Mouse (Mus musculus): ENCODE measurements around the gene Fam204a. TPM values are rescaled to one million over a fixed set of nuclear protein-coding genes. Genes with fewer than 3 reads are reported as not detected.

Gene Fam204a
- polyA plus RNA-seq, 1 experiment from 2014 or later, result 64.6 TPM

- no peak for ATAC-seq (ENCODE audit: insufficient number of reproducible peaks, insufficient read depth, low FRiP score, low TSS enrichment, low read depth)
These were observed 65.8 kb downstream of the Fam204a start for GRCm38 (mm10) chr19:60160611-60161274.

GRCm38 (mm10) chr19:60159827-60160226 lies 66.7 kb downstream of the Fam204a start:
- WGBS, result 16% methylated on average over 6 of the region's 6 CpGs
- H3K4me2 ChIP-seq, result no peak overlapping the region

More at GRCm38 (mm10) chr19:60160611-60161274, 65.8 kb downstream of the Fam204a start:
- Histone ChIP-seq H3K36me3 (no peaks in the 10 kb centered on the region), H3K27me3 (peaks cover 11% of the 10 kb centered on the region), H3K4me3 (no peak overlapping the region), H3K9me3 (no peaks in the 10 kb centered on the region), H3K9ac (no peak overlapping the region), H3K27ac (no peak overlapping the region), H3K4me2 (peak overlapping the region; percentile 44), H3K4me1 (0 out of 2 replicates have a peak, but pooled peaks cover 4% of the 10 kb centered on the region)
- 8% methylated on average over 20 of the region's 20 CpGs for WGBS

DNA sequence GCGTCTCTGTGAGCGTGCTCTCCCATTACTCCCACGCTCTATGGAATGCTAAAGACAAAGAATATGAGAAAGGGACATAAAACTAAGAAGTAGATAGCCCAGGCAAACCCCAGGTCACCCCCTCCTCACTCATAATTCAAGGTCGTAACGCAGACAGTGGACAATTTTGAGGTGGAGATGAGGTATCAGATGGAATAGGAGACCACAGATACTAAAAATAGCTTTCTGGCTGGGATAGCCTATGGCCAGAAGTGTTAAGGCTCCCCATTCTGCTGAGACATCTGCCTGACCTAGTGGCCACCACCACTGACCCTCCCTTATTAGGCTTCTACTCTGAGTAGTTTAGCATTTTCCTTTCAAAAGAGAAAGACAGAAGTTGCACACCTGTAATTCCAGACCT lies 71.2 kb downstream of the Fam204a start:
- H3K27me3 ChIP-seq, result peaks cover 28% of the 10 kb centered on the region
- H3K4me1 ChIP-seq, result 0 out of 2 replicates have a peak, but pooled peaks cover 4% of the 10 kb centered on the region
- no peaks in the 10 kb centered on the region for H3K9me3 ChIP-seq
- ATAC-seq (ENCODE audit: insufficient number of reproducible peaks, insufficient read depth, low FRiP score, low TSS enrichment, low read depth), result no peak
- 88% methylated on average over 5 of the region's 5 CpGs for WGBS
- H3K36me3 ChIP-seq, result no peaks in the 10 kb centered on the region
- H3K4me2 ChIP-seq, result no peak overlapping the region
- H3K4me3 ChIP-seq, result no peak overlapping the region
- no peak overlapping the region for H3K27ac ChIP-seq
- H3K9ac ChIP-seq, result no peak overlapping the region

More at GRCm38 (mm10) chr19:60159827-60160226, 66.7 kb downstream of the Fam204a start:
- H3K4me1 ChIP-seq, result 0 out of 2 replicates have a peak, but pooled peaks cover 4% of the 10 kb centered on the region
- H3K4me3 ChIP-seq, result no peak overlapping the region
- no peaks in the 10 kb centered on the region for H3K36me3 ChIP-seq
- H3K27ac ChIP-seq, result no peak overlapping the region
- ATAC-seq (ENCODE audit: insufficient number of reproducible peaks, insufficient read depth, low FRiP score, low TSS enrichment, low read depth), result no peak
- H3K9me3 ChIP-seq, result no peaks in the 10 kb centered on the region
- peaks cover 11% of the 10 kb centered on the region for H3K27me3 ChIP-seq
- H3K9ac ChIP-seq, result no peak overlapping the region

GRCm38 (mm10) chr19:60153096-60153495 lies 73.4 kb downstream of the Fam204a start:
- peaks cover 17% of the 10 kb centered on the region for H3K4me1 ChIP-seq
- ATAC-seq (ENCODE audit: insufficient number of reproducible peaks, insufficient read depth, low FRiP score, low TSS enrichment, low read depth), result no peak
- H3K36me3 ChIP-seq, result no peaks in the 10 kb centered on the region
- no peak overlapping the region for H3K4me3 ChIP-seq
- no peak overlapping the region for H3K27ac ChIP-seq
- no peak overlapping the region for H3K4me2 ChIP-seq
- H3K9me3 ChIP-seq, result no peaks in the 10 kb centered on the region
- peaks cover 38% of the 10 kb centered on the region for H3K27me3 ChIP-seq
- WGBS, result 84% methylated on average over 1 of the region's 1 CpGs
- no peak overlapping the region for H3K9ac ChIP-seq

GRCm38 (mm10) chr19:60150056-60150455 lies 76.4 kb downstream of the Fam204a start:
- Histone ChIP-seq H3K4me2 (no peak overlapping the region), H3K36me3 (no peaks in the 10 kb centered on the region), H3K9ac (no peak overlapping the region), H3K4me3 (no peak overlapping the region), H3K9me3 (no peaks in the 10 kb centered on the region), H3K4me1 (peaks cover 27% of the 10 kb centered on the region), H3K27me3 (peaks cover 67% of the 10 kb centered on the region), H3K27ac (no peak overlapping the region)
- WGBS, result 86% methylated on average over 3 of the region's 3 CpGs
- ATAC-seq (ENCODE audit: insufficient number of reproducible peaks, insufficient read depth, low FRiP score, low TSS enrichment, low read depth), result no peak

DNA sequence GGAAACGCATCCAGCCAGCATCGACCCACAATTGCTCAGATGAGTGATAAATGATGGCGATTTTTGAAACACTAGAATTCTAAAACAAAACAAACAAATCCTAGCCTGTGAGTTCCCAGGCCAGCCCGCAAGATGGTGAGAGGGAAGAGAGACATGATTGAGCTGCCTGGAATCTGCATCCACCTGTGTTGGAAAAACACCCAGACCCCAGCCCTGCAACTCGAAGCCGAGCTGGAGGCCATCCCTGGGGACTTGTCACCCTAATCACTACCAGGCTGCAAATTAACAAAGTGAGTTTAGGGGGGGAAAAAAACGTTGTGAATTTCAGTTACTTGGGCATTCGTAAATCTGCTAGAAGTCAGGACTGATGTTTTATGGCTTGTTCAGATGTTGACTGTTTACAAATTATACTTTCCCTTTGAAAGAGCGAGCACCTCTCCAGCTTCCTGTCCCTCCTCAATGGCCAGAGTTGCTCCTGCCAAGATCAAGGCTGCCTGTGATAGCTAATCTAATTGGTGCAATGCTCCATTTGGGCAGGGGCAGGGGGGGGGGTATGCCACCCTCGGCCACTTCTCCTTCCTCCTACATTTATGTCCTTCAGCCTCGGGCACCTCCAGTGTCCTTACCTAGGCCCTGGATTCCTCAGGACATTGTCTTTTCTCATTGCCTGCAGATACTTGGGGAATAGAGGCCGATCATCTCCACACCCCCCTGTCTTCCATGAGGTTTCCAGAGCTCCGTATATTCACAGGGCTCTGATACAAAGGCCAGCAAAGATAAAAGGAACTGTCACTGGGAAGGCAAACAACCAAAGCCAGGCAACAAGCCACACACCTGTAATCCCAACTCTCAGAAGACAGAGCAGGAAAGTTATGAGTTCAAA lies 77.2 kb downstream of the Fam204a start:
- no peak for ATAC-seq (ENCODE audit: insufficient number of reproducible peaks, insufficient read depth, low FRiP score, low TSS enrichment, low read depth)
- Histone ChIP-seq H3K4me2 (peak overlapping the region; percentile 36), H3K4me1 (peaks cover 27% of the 10 kb centered on the region)

More for the DNA sequence above, 77.2 kb downstream of the Fam204a start:
- H3K27ac ChIP-seq, result no peak overlapping the region
- no peaks in the 10 kb centered on the region for H3K36me3 ChIP-seq
- no peaks in the 10 kb centered on the region for H3K9me3 ChIP-seq
- WGBS, result 21% methylated on average over 13 of the region's 13 CpGs
- H3K4me3 ChIP-seq, result no peak overlapping the region
- no peak overlapping the region for H3K9ac ChIP-seq
- peaks cover 73% of the 10 kb centered on the region for H3K27me3 ChIP-seq

Other genes with a start within 250 kb of the Fam204a start
- not detected in 2 replicates for gene Prlhr, start 241.6 kb upstream of the Fam204a start, polyA plus RNA-seq (2015; fragmentation: Nextera tagmentation; extraction: Ambion mirVana)